Mouse (Mus musculus): ENCODE data around the gene Foxp4.

GRCm38 (mm10) chr17:47853336-47853735 lies 71.1 kb downstream of the Foxp4 start:
- TF ChIP-seq CEBPB (IDR thresholded peaks at IDR 0.05; ENCODE audit: low read depth) = no peak
- TF ChIP-seq CTCF (IDR thresholded peaks at IDR 0.05; ENCODE audit: control insufficient read depth, insufficient read depth, insufficient read length) = no peak
- no peak for TF ChIP-seq USF1 (IDR thresholded peaks at IDR 0.05; ENCODE audit: low read depth)
- no peak for TF ChIP-seq MYOD1 (IDR thresholded peaks at IDR 0.05; ENCODE audit: control insufficient read depth, insufficient read length, low read depth)
- TF ChIP-seq MAX (IDR thresholded peaks at IDR 0.05) = no peak
- no peak for TF ChIP-seq FOSL1 (IDR thresholded peaks at IDR 0.05; ENCODE audit: insufficient read depth, low read length, poor library complexity, severe bottlenecking)

All from C2C12 (cell line).